Mouse (Mus musculus) CH12.LX (cell line): ENCODE results near the gene Dcps. TPM values are rescaled to one million over a fixed set of nuclear protein-coding genes. Genes with fewer than 3 reads are reported as not detected.

Source experiments
- DNase-seq: peaks from one replicate; pipeline ENCODE4 v3.0.0-alpha.2; 2013; ENCODE audit errors: extremely low read depth
- H3K27ac ChIP-seq: 2 replicates; pipeline ENCODE4 v1.5.1; 2012; ENCODE audit warnings: low read depth, mild to moderate bottlenecking, control low read depth, moderate library complexity; ENCODE audit not compliant: insufficient read depth
- H3K27me3 ChIP-seq: replicated peaks from 2 replicates; pipeline ENCODE3; 2012; ENCODE audit warnings: inconsistent platforms
- H3K36me3 ChIP-seq, 2 experiments: replicated peaks in 1 of 2; 2 replicates each; pipeline versions ENCODE3 to v1.6.1; 2012; ENCODE audit warnings: inconsistent platforms in 1 of 2, low read length in 1 of 2, mild to moderate bottlenecking in 1 of 2, mixed read lengths in 1 of 2, moderate library complexity in 1 of 2; ENCODE audit not compliant: control insufficient read depth in 1 of 2, insufficient read depth in 1 of 2
- H3K4me1 ChIP-seq, 2 experiments: 2 replicates each; pipeline ENCODE4 v1.6.1; 2012; ENCODE audit warnings: inconsistent platforms in 1 of 2, moderate library complexity in 1 of 2; ENCODE audit not compliant: insufficient read depth in 2 of 2, control insufficient read depth in 1 of 2
- H3K4me2 ChIP-seq: 2 replicates; pipeline ENCODE4 v1.6.1; 2012; ENCODE audit warnings: low read depth, mild to moderate bottlenecking, control low read depth; ENCODE audit not compliant: poor library complexity, insufficient read depth, severe bottlenecking
- H3K4me3 ChIP-seq, 3 experiments: fragments of 150-350 bp in 1 of 3; sonication (generic) in 1 of 3; replicated peaks in 1 of 3; 2 replicates each; pipeline versions ENCODE3 to v1.5.1; 2011 to 2012; ENCODE audit warnings: low read depth in 2 of 3, low read length in 2 of 3, mild to moderate bottlenecking in 2 of 3, moderate library complexity in 2 of 3, control low read depth in 1 of 3, improper control_type of control experiment in 1 of 3, inconsistent platforms in 1 of 3, mixed read lengths in 1 of 3; ENCODE audit not compliant: poor library complexity in 1 of 3
- H3K79me2 ChIP-seq: replicated peaks from 2 replicates; pipeline ENCODE4 v1.6.1; 2012; ENCODE audit warnings: mild to moderate bottlenecking, moderate library complexity; ENCODE audit not compliant: control insufficient read depth, poor library complexity, insufficient read depth, severe bottlenecking; ENCODE audit errors: extremely low read depth
- H3K9ac ChIP-seq: 2 replicates; pipeline ENCODE4 v1.6.1; 2012; ENCODE audit warnings: low read depth, mild to moderate bottlenecking, control low read depth, moderate library complexity; ENCODE audit not compliant: insufficient read depth
- H3K9me3 ChIP-seq: replicated peaks from 2 replicates; pipeline ENCODE3; 2012; ENCODE audit warnings: low read length, inconsistent platforms, mixed read lengths
- CHD1 ChIP-seq: IDR thresholded peaks from 2 replicates; pipeline ENCODE4 v1.6.1; 2012; ENCODE audit warnings: low read depth, low read length, improper control_type of control experiment, inconsistent platforms
- E2F4 ChIP-seq: IDR thresholded peaks from 2 replicates; pipeline ENCODE4 v1.6.1; 2011; ENCODE audit warnings: low read depth, low read length, improper control_type of control experiment; ENCODE audit not compliant: insufficient replicate concordance
- ELF1 ChIP-seq: IDR thresholded peaks from 2 replicates; pipeline ENCODE4 v1.6.1; 2014; ENCODE audit warnings: low read depth, mild to moderate bottlenecking, inconsistent platforms, low read length, improper control_type of control experiment
- EP300 ChIP-seq: IDR thresholded peaks from 2 replicates; pipeline ENCODE4 v1.6.1; 2011; ENCODE audit warnings: low read length, improper control_type of control experiment
- ETS1 ChIP-seq: conservative IDR thresholded peaks from 2 replicates; pipeline ENCODE4 v1.6.1; 2012; ENCODE audit warnings: low read depth, mild to moderate bottlenecking, inconsistent platforms, low read length, improper control_type of control experiment, moderate library complexity
- GABPA ChIP-seq: IDR thresholded peaks from 2 replicates; pipeline ENCODE4 v1.6.1; 2012; ENCODE audit warnings: low read depth, low read length, improper control_type of control experiment, inconsistent platforms; ENCODE audit not compliant: insufficient replicate concordance
- JUND ChIP-seq: conservative IDR thresholded peaks from 2 replicates; pipeline ENCODE4 v1.6.1; 2011; ENCODE audit warnings: low read depth, low read length, improper control_type of control experiment
- KAT2A ChIP-seq: IDR thresholded peaks from 2 replicates; pipeline ENCODE4 v1.6.1; 2012; ENCODE audit warnings: low read length, improper control_type of control experiment, inconsistent platforms; ENCODE audit not compliant: insufficient replicate concordance
- MAFK ChIP-seq: IDR thresholded peaks from 2 replicates; pipeline ENCODE4 v1.6.1; 2011; ENCODE audit warnings: low read length, improper control_type of control experiment; ENCODE audit not compliant: insufficient replicate concordance
- MYC ChIP-seq: IDR thresholded peaks from 2 replicates; pipeline ENCODE4 v1.6.1; 2011; ENCODE audit warnings: low read depth, mild to moderate bottlenecking, improper control_type of control experiment, low read length
- NELFE ChIP-seq: IDR thresholded peaks from 2 replicates; pipeline ENCODE4 v1.6.1; 2011; ENCODE audit warnings: low read depth, low read length, improper control_type of control experiment
- PAX5 ChIP-seq: IDR thresholded peaks from 2 replicates; pipeline ENCODE4 v1.6.1; 2012; ENCODE audit warnings: low read length, inconsistent platforms, mixed read lengths
- POLR2AphosphoS2 ChIP-seq: IDR thresholded peaks from 2 replicates; pipeline ENCODE4 v1.6.1; 2011; ENCODE audit warnings: low read depth, low read length, improper control_type of control experiment
- RAD21 ChIP-seq: IDR thresholded peaks from 2 replicates; pipeline ENCODE4 v1.6.1; 2011; ENCODE audit warnings: low read depth, mild to moderate bottlenecking, low read length, improper control_type of control experiment, moderate library complexity
- RCOR1 ChIP-seq: conservative IDR thresholded peaks from 2 replicates; pipeline ENCODE4 v1.6.1; 2012; ENCODE audit warnings: low read depth, mild to moderate bottlenecking, inconsistent platforms, low read length, improper control_type of control experiment
- SIN3A ChIP-seq: IDR thresholded peaks from 2 replicates; pipeline ENCODE4 v1.6.1; 2012; ENCODE audit warnings: low read length, improper control_type of control experiment, inconsistent platforms
- TCF12 ChIP-seq: IDR thresholded peaks from 2 replicates; pipeline ENCODE4 v1.6.1; 2014; ENCODE audit warnings: low read depth, mild to moderate bottlenecking, inconsistent platforms, low read length, improper control_type of control experiment
- UBTF ChIP-seq: IDR thresholded peaks from 2 replicates; pipeline ENCODE4 v1.6.1; 2012; ENCODE audit warnings: low read depth, mild to moderate bottlenecking, inconsistent platforms, low read length, improper control_type of control experiment, moderate library complexity
- USF2 ChIP-seq: conservative IDR thresholded peaks from 2 replicates; pipeline ENCODE4 v1.6.1; 2011; ENCODE audit warnings: low read depth, low read length, improper control_type of control experiment
- ZC3H11A ChIP-seq: IDR thresholded peaks from 2 replicates; pipeline ENCODE4 v1.6.1; 2012; ENCODE audit warnings: low read depth, mild to moderate bottlenecking, inconsistent platforms, low read length, improper control_type of control experiment
- ZMIZ1 ChIP-seq: IDR thresholded peaks from 2 replicates; pipeline ENCODE4 v1.6.1; 2012; ENCODE audit warnings: low read depth, mild to moderate bottlenecking, inconsistent platforms, low read length, improper control_type of control experiment
- dilution Hi-C: fragments of 300-500 bp; cut with MboI; formaldehyde crosslinking; loops from 2 replicates; pipeline ENCODE4 v1.14.3; 2020; ENCODE audit warnings: low sequenced_read_pairs; ENCODE audit not compliant: extremely low pct_unique_long_range_greater_than_20kb, extremely low pct_ligation_motif_present
- in situ Hi-C: fragments of 300-500 bp; cut with MboI; formaldehyde crosslinking; loops from 3 replicates; pipeline ENCODE4 v1.14.3; 2019; ENCODE audit warnings: low sequenced_read_pairs, low pct_ligation_motif_present, low pct_unique_long_range_greater_than_20kb, mixed read lengths
- polyA plus RNA-seq: library from polyadenylated mRNA; unstranded; fragments of >175 nt; gene quantifications from 2 replicates; pipeline ENCODE4 v1.2.1, GENCODE M21; 2012; ENCODE audit warnings: low read depth; ENCODE audit not compliant: insufficient read length
- total RNA-seq, 2 experiments: library from RNA; depleted of rRNA; stranded (reverse); fragments of 300-350 nt in 1 of 2; fragments of >200 nt in 1 of 2; gene quantifications; 2 replicates each; pipeline ENCODE4 v1.2.3; 2012 to 2014

Dcps gene
- total and polyA plus RNA-seq, 3 experiments = 64.3 to 113 (median 94.3) TPM

GRCm38 (mm10) chr9:35161721-35162120 lies 14.1 kb downstream of the Dcps start:
- Histone ChIP-seq H3K4me2 (no peak overlapping the region), H3K4me1 (peaks cover 10 to 28% of the 10 kb centered on the region in 2 experiments), H3K36me3 (peaks cover 27 to 76% of the 10 kb centered on the region in 2 experiments), H3K9ac (no peak overlapping the region), H3K27me3 (no peaks in the 10 kb centered on the region), H3K4me3 (no peak overlapping the region), H3K27ac (no peak overlapping the region; the same call in 1 of the 2 replicates), H3K79me2 (no peaks in the 10 kb centered on the region), H3K9me3 (no peaks in the 10 kb centered on the region)
- in situ Hi-C loops (no loop called here), dilution Hi-C loops (no loop called here)
- TF ChIP-seq GABPA (no peak), E2F4 (no peak), ZMIZ1 (no peak), POLR2AphosphoS2 (no peak), ETS1 (no peak), ELF1 (no peak), CHD1 (no peak), UBTF (no peak), EP300 (no peak), SIN3A (no peak), MAFK (no peak), PAX5 (no peak), USF2 (no peak), MYC (no peak), NELFE (no peak), RCOR1 (no peak)
- no peak for DNase-seq

GRCm38 (mm10) chr9:35160662-35161061 lies 15.2 kb downstream of the Dcps start:
- no peak overlapping the region for H3K27ac ChIP-seq
- peaks cover 10 to 28% of the 10 kb centered on the region in 2 experiments for H3K4me1 ChIP-seq
- H3K79me2 ChIP-seq = no peaks in the 10 kb centered on the region
- H3K27me3 ChIP-seq = no peaks in the 10 kb centered on the region
- H3K9me3 ChIP-seq = no peaks in the 10 kb centered on the region
- H3K4me2 ChIP-seq = no peak overlapping the region
- no peak overlapping the region for H3K9ac ChIP-seq
- dilution Hi-C loops = no loop called here
- in situ Hi-C loops = no loop called here
- no peak for DNase-seq
- no peak overlapping the region for H3K4me3 ChIP-seq
- peaks cover 35 to 80% of the 10 kb centered on the region in 2 experiments for H3K36me3 ChIP-seq
- TF ChIP-seq ZC3H11A (no peak), JUND (no peak), TCF12 (no peak), RAD21 (no peak), EP300 (no peak), PAX5 (no peak), KAT2A (no peak)
